Mouse (Mus musculus) left cerebral cortex, adult 11 months (tissue): ENCODE data around the gene Clgn.

Source experiments
- DNase-seq: peaks from one replicate; pipeline ENCODE4 v3.0.0; 2022; ENCODE audit warnings: low spot score

Gene Clgn

GRCm38 (mm10) chr8:83389316-83390005, at the start of gene Clgn:
Clgn (plus strand) TSS chr8:83389867.
- DNase-seq: peak; percentile 37

DNA sequence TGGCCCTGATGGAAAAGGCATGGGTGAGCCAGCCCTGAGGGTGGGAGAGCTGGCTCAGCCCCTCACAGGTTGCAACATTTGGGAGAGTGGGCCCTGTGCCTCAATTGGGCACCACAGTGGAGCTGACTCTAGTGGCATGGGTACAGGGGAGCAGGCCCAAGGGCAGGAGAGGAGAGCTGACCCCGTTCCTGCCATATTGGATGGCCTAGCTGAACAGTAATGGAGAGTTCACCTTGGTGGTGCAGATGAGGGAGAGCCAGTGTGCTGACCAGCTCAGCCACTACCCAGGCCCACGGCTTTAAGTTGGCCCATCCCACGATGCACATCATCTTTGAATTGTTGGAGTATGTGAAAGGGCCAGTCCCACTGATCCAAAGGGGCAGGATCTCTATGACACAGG, 47.6 kb upstream of the Clgn start:
- DNase-seq: no peak

DNA sequence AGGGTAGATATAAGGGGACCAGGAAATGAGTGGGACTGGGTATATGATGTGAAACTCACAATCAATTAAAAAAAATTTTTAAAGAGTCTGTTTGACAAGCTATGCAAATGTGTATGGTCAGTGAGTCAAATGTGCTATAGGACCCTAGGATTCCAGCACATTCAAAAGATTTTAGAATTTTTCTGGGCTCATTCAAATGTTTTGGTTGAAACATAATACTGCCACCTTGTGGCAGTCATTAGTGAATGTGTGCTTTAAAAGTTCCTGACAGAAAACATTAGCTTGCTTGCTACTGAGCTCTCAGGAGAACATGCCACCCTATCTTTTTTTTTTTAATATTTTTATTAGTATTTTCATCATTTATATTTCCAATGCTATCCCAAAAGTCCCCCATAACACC, 47.0 kb upstream of the Clgn start:
- no peak for DNase-seq

- DNase-seq: no peak
Observed at GRCm38 (mm10) chr8:83348263-83348662, 41.4 kb upstream of the Clgn start, which contains the start of gene Mgat4d. Mgat4d (plus strand) TSS chr8:83348471.

- no peak for DNase-seq
Observed at GRCm38 (mm10) chr8:83351315-83351714, 38.4 kb upstream of the Clgn start.

- no peak for DNase-seq
Observed at GRCm38 (mm10) chr8:83363156-83363769, 26.4 kb upstream of the Clgn start.

DNA sequence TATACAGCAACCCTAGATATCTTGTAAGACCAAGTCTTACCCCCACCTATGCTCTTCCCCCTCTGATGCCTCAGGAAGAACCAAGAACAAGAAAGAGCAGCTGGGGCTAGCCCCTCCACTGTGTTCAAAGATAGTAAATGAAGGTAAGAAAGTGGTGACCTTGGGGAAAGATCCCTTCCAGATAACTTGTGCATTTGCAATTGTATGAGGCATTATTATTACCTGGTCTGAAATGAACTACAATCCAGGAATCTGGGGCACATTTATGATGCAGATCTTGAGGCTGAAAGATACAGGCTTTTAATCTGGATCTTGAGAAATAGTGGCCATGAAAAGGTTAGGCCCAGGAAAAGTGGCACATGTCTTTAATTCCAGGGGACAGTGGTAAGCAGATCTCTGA, 12.4 kb upstream of the Clgn start:
- DNase-seq: no peak

GRCm38 (mm10) chr8:83380141-83380540, 9.5 kb upstream of the Clgn start:
- no peak for DNase-seq

- DNase-seq: no peak
Observed at GRCm38 (mm10) chr8:83381016-83381415, 8.7 kb upstream of the Clgn start.

DNA sequence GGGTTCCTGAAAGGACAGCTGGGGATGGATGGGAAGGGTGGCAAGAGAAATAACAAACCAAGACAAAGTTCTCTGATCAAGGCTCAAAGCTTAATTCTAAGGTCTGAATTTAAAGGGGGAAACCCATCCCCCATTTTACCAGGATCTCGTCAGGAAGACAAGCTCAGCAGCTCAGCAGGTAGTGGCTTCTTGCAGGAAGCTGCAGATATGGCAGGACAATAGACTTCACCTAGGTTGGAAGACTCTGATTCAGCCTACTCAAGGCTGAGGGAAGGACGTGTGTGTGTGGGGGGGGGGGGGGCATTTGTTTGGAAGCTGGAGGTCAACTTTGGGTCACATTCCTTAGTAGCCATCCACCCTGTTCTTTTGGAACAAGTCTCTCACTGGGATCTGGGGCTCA, 6.8 kb upstream of the Clgn start:
- no peak for DNase-seq

DNA sequence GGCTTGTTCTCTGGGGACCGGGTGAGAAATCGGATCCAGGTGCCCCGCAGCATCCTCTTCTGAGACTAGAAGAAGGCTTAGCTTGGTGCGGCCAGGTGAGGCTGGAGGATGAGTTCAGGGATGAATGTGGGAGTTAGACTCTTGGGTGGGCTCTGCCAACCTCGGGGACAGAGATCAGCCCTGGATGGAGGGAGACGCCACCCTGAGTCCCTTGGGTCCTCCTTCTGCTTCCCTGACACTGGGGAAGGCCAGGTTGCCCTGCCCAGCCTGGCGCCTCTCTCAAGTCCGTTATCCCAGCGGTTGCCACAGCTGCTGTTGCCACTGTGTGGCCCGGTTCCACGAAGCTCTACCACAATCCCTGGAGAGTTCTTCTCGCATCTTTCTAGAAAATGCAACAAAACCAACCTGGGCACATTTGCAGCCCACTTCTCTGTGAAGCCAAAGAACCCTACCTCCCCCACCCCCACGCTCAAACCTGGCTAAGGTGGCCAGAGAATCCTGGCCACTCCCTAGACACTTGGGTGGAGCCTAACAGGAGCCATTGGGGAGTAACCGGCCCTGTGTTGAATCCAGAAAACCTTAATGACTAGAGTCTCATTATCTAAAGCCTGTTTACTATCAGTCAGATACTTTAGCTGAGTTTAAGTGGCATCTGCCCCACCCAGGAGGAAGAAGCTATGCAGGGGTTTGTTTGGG, 487 bp downstream of the Clgn start:
- DNase-seq: no peak

DNA sequence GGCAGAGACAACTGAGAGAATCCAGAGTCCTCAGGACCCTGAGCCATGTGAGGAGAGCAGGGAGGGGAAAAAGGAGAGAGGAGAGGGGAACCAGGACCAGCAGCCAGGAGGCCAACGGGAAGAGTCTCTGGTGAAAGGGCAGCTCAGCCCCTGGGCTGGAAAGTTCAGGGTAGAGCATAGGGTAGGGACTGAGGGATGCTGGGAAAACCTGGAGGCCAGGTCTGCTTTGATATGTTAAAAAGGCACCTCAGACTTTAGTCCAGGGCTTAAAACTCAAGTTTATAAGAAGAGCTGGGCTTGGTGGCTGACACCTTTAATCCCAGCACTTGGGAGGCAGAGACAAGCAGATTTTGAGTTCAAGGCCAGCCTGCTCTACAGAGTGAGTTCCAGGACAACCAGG, 2.9 kb downstream of the Clgn start:
- no peak for DNase-seq

- no peak for DNase-seq
Observed at GRCm38 (mm10) chr8:83394325-83394724, 4.7 kb downstream of the Clgn start.

- DNase-seq: no peak
Observed at GRCm38 (mm10) chr8:83396680-83397079, 7.0 kb downstream of the Clgn start.

GRCm38 (mm10) chr8:83397726-83398125, 8.1 kb downstream of the Clgn start:
- no peak for DNase-seq

DNA sequence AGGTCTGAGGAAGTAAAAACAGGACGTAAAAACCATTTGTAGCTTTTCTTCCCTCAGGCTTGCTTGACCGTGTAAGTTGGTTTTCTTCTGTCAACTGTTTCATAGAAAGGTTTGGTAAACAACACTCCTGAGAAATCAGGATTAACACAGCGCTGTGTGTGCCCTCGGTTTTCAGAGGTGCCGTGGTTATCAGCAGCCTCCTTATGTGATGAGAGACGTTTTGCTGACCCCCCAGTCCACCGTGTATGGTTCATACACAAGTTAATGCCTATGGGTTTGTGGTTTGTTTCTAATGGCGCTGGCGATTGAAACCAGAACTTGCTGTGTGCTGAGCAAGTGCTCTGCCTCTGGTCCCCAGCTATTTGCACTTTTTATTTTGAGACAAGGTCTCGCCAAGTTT, 15.9 kb downstream of the Clgn start:
- no peak for DNase-seq

GRCm38 (mm10) chr8:83406836-83407235, 17.2 kb downstream of the Clgn start:
- DNase-seq: no peak

DNA sequence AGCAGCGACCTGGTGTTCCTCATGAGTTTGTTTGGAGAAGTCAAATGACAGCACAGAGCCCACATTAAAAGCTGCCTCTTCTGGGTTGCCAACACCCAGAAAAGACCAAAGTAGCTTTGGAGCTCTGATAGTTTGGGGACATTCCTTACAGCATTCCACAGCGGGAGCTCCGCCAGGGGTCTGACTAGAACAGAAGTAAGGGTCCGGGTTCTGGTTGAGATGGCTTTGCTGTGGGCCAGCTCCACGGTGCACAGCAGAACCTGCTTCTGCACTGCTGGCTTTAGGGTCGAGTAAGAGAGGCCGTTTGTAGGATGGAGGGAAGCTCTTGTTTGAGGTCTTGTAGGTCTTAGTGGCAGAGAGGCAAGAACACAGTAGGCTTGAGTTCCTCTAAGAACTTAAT, 18.8 kb downstream of the Clgn start:
- DNase-seq: no peak

DNA sequence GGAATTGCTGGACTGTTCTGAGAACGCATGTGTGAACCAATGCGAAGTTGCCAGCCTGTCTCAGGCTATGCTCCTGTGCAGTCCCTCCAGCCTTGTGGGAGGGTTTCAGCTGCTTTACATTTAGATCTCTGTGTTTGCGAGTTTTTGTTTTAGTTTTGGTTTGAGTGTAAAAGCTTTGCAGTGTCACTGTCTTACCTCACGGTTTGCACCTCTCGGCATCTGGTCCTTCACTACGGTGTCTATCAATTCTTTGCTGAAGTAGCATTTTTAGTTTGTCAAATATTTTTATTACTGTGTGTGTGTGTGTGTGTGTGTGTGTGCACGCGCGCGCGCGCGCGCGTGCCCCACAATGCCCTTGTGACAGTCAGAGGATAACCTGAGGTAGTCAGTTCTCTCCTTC, 27.2 kb downstream of the Clgn start:
- no peak for DNase-seq

- no peak for DNase-seq
Observed at GRCm38 (mm10) chr8:83417970-83418369, 28.3 kb downstream of the Clgn start.

DNA sequence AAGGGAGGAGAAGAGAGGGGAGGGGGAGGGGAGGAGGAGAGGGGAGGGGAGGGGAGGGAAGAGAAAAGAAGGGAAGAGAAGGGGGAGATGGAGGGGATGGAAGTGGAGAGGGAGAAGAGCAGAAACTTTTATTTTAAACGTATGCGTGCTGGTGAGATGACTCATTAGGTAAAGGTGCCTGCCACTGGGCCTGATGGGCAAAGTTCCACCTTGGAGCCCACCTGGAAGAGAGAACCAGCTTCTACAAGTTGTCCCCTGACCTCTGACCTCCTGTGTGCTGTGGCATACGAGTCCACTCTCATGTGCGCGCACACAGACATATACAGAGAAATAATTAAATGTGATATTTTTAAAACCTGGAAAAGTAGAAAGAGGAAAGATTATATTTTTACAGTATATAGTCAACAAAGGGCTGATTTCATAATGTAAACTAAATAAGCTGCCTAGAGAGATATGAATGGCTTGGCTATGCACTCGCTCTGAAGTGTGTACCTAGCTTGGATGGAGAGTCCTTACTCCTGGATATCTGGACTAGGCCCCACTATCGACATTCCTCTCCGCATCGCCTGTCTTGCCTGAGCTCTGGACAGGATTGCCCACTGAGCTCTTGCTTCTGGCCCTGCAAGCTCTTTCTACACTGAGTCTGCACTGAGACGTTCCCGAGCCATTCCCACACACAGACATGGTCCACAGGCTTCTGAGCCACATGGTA, 29.3 kb downstream of the Clgn start:
- DNase-seq: no peak

- no peak for DNase-seq
Observed at GRCm38 (mm10) chr8:83421354-83421753, 31.7 kb downstream of the Clgn start.
